Mouse (Mus musculus) liver (tissue): ENCODE measurements around the gene Tnfsfm13.
A peak's percentile ranks its signal among the peaks of the same experiment; 100 is the strongest.

Source experiments
- DNase-seq: peaks from one replicate; pipeline ENCODE4 v3.0.0-alpha.2; 2020; ENCODE audit warnings: mixed read lengths

Tnfsfm13 gene

GRCm38 (mm10) chr11:69680136-69680855 lies 15.6 kb downstream of the Tnfsfm13 start:
- no peak for DNase-seq

- DNase-seq = no peak
These were observed 16.8 kb downstream of the Tnfsfm13 start for GRCm38 (mm10) chr11:69679144-69679543.

- peak; percentile 100 for DNase-seq
These were observed 23.6 kb downstream of the Tnfsfm13 start, which contains the start of gene Eif4a1 for GRCm38 (mm10) chr11:69672211-69672706. Gene Eif4a1 (minus strand): TSS chr11:69672423.

GRCm38 (mm10) chr11:69671726-69672124 lies 24.2 kb downstream of the Tnfsfm13 start:
- DNase-seq = peak; percentile 42

GRCm38 (mm10) chr11:69670786-69671725 lies 24.8 kb downstream of the Tnfsfm13 start:
- peak; percentile 94 for DNase-seq

- DNase-seq = no peak
These were observed 29.3 kb downstream of the Tnfsfm13 start for GRCm38 (mm10) chr11:69666665-69667005.

GRCm38 (mm10) chr11:69665961-69666664 lies 29.8 kb downstream of the Tnfsfm13 start, which contains the start of gene Cd68:
Gene Cd68 (minus strand): TSS chr11:69666153.
- DNase-seq = peak; percentile 57

- no peak for DNase-seq
These were observed 30.4 kb downstream of the Tnfsfm13 start for GRCm38 (mm10) chr11:69665457-69665960.

GRCm38 (mm10) chr11:69664841-69665240 lies 31.1 kb downstream of the Tnfsfm13 start:
- no peak for DNase-seq

GRCm38 (mm10) chr11:69663795-69664194 lies 32.1 kb downstream of the Tnfsfm13 start:
- DNase-seq = no peak

- no peak for DNase-seq
These were observed 32.8 kb downstream of the Tnfsfm13 start for GRCm38 (mm10) chr11:69662967-69663671.

GRCm38 (mm10) chr11:69662213-69662966 lies 33.5 kb downstream of the Tnfsfm13 start, which contains the start of gene Mpdu1:
Gene Mpdu1 (minus strand): TSS chr11:69662642.
- DNase-seq = peak; percentile 96

GRCm38 (mm10) chr11:69661221-69661881 lies 34.5 kb downstream of the Tnfsfm13 start:
- DNase-seq = no peak

- no peak for DNase-seq
These were observed 38.4 kb downstream of the Tnfsfm13 start for GRCm38 (mm10) chr11:69657462-69657881.

- DNase-seq = peak; percentile 59
These were observed 39.1 kb downstream of the Tnfsfm13 start for GRCm38 (mm10) chr11:69656617-69657461.

- no peak for DNase-seq
These were observed 39.8 kb downstream of the Tnfsfm13 start for GRCm38 (mm10) chr11:69656065-69656455.

- DNase-seq = peak; percentile 73
These were observed 40.4 kb downstream of the Tnfsfm13 start, which contains the start of gene Sox15 for GRCm38 (mm10) chr11:69655264-69656064. Gene Sox15 (plus strand): TSS chr11:69655314.

GRCm38 (mm10) chr11:69654760-69655159 lies 41.1 kb downstream of the Tnfsfm13 start:
- no peak for DNase-seq
